Mouse (Mus musculus) hindbrain, embryonic 13.5 days (tissue): Measurements from ENCODE around the gene Slc38a9. TPM values are rescaled to one million over a fixed set of nuclear protein-coding genes. Genes with fewer than 3 reads are reported as not detected.
A peak's percentile ranks its signal among the peaks of the same experiment; 100 is the strongest.

Experiments used
- ATAC-seq: fragments of 200-750 bp; cut with Nextera tagmentation; 2 replicates; pipeline ENCODE4 v1.8.0; 2017; ENCODE audit warnings: moderate TSS enrichment; ENCODE audit not compliant: low FRiP score
- H3K27ac ChIP-seq: fragments of 300-500 bp; sonication (generic); 2 replicates; pipeline ENCODE4 v1.5.1; 2015; ENCODE audit warnings: inconsistent platforms, mild to moderate bottlenecking, moderate library complexity
- H3K27me3 ChIP-seq: fragments of 300-500 bp; sonication (generic); 2 replicates; pipeline ENCODE4 v1.6.1; 2015; ENCODE audit warnings: mild to moderate bottlenecking, inconsistent platforms
- H3K36me3 ChIP-seq: fragments of 300-500 bp; sonication (generic); 2 replicates; pipeline ENCODE4 v1.6.1; 2015; ENCODE audit warnings: mild to moderate bottlenecking, inconsistent platforms
- H3K4me1 ChIP-seq: fragments of 300-500 bp; sonication (generic); replicated peaks from 2 replicates; pipeline ENCODE4 v1.6.1; 2015; ENCODE audit warnings: inconsistent platforms
- H3K4me2 ChIP-seq: fragments of 300-500 bp; sonication (generic); 2 replicates; pipeline ENCODE4 v1.6.1; 2015; ENCODE audit warnings: inconsistent platforms, mild to moderate bottlenecking, moderate library complexity
- H3K4me3 ChIP-seq: fragments of 300-500 bp; sonication (generic); 2 replicates; pipeline ENCODE4 v1.5.1; 2015; ENCODE audit warnings: mild to moderate bottlenecking, inconsistent platforms
- H3K9ac ChIP-seq: fragments of 300-500 bp; sonication (generic); 2 replicates; pipeline ENCODE4 v1.6.1; 2015; ENCODE audit warnings: mild to moderate bottlenecking, inconsistent platforms
- H3K9me3 ChIP-seq: fragments of 300-500 bp; sonication (generic); 2 replicates; pipeline ENCODE4 v1.6.1; 2016; ENCODE audit warnings: inconsistent platforms
- WGBS: fragments of 180-500 bp; shearing (Covaris S2); methylation state at CpG from one replicate; pipeline ENCODE4 v1.1.7; 2015; 5-methylcytosine and 5-hydroxymethylcytosine counted together
- polyA plus RNA-seq: library from polyadenylated mRNA; unstranded; fragments of >200 nt; fragmentation: Nextera tagmentation; extraction: Ambion mirVana; gene quantifications from 2 replicates; pipeline ENCODE4 v1.2.1, GENCODE M21; 2015

The Slc38a9 gene
- polyA plus RNA-seq, 1 experiment from 2014 or later: 26.6 TPM

GRCm38 (mm10) chr13:112762548-112762947 lies 102.0 kb downstream of the Slc38a9 start:
- WGBS: 85% methylated on average over 4 of the region's 4 CpGs
- Histone ChIP-seq H3K36me3 (no peaks in the 10 kb centered on the region), H3K9ac (no peak overlapping the region), H3K27me3 (no peaks in the 10 kb centered on the region), H3K9me3 (peaks cover 18% of the 10 kb centered on the region), H3K4me2 (no peak overlapping the region), H3K27ac (no peak overlapping the region), H3K4me3 (no peak overlapping the region), H3K4me1 (no peaks in the 10 kb centered on the region)
- ATAC-seq: no peak

GRCm38 (mm10) chr13:112763531-112764091 lies 103.1 kb downstream of the Slc38a9 start:
- Histone ChIP-seq H3K27me3 (no peaks in the 10 kb centered on the region), H3K4me1 (no peaks in the 10 kb centered on the region), H3K4me2 (no peak overlapping the region), H3K4me3 (no peak overlapping the region), H3K36me3 (no peaks in the 10 kb centered on the region), H3K9me3 (peaks cover 24% of the 10 kb centered on the region), H3K27ac (no peak overlapping the region), H3K9ac (no peak overlapping the region)
- ATAC-seq: no peak
- 88% methylated on average over 10 of the region's 10 CpGs for WGBS

- no peak for ATAC-seq
- H3K4me3 ChIP-seq: no peak overlapping the region
- no peak overlapping the region for H3K4me2 ChIP-seq
- H3K27me3 ChIP-seq: no peaks in the 10 kb centered on the region
- peaks cover 24% of the 10 kb centered on the region for H3K9me3 ChIP-seq
- no peaks in the 10 kb centered on the region for H3K36me3 ChIP-seq
- WGBS: 74% methylated on average over 5 of the region's 5 CpGs
- no peak overlapping the region for H3K27ac ChIP-seq
- no peaks in the 10 kb centered on the region for H3K4me1 ChIP-seq
- no peak overlapping the region for H3K9ac ChIP-seq
These were observed 104.0 kb downstream of the Slc38a9 start for GRCm38 (mm10) chr13:112764556-112764955.

- no peak for ATAC-seq
- Histone ChIP-seq H3K9me3 (peaks cover 24% of the 10 kb centered on the region), H3K36me3 (no peaks in the 10 kb centered on the region), H3K9ac (no peak overlapping the region), H3K27ac (no peak overlapping the region), H3K4me2 (no peak overlapping the region), H3K4me1 (0 out of 2 replicates have a peak, but pooled peaks cover 2% of the 10 kb centered on the region), H3K4me3 (no peak overlapping the region), H3K27me3 (no peaks in the 10 kb centered on the region)
- WGBS: 92% methylated on average over 3 of the region's 3 CpGs
These were observed 105.1 kb downstream of the Slc38a9 start for GRCm38 (mm10) chr13:112765654-112766053.

- no peak overlapping the region for H3K27ac ChIP-seq
- 28% methylated on average over 11 of the region's 11 CpGs for WGBS
- H3K9ac ChIP-seq: no peak overlapping the region
- peak; percentile 72 for ATAC-seq
- peaks cover 19% of the 10 kb centered on the region for H3K4me1 ChIP-seq
- H3K4me2 ChIP-seq: no peak overlapping the region
- H3K4me3 ChIP-seq: no peak overlapping the region
- H3K27me3 ChIP-seq: no peaks in the 10 kb centered on the region
- H3K36me3 ChIP-seq: no peaks in the 10 kb centered on the region
- peaks cover 24% of the 10 kb centered on the region for H3K9me3 ChIP-seq
These were observed 110.2 kb downstream of the Slc38a9 start for GRCm38 (mm10) chr13:112770528-112771328.

GRCm38 (mm10) chr13:112771447-112772208 lies 111.1 kb downstream of the Slc38a9 start:
- Histone ChIP-seq H3K36me3 (no peaks in the 10 kb centered on the region), H3K9me3 (peaks cover 16% of the 10 kb centered on the region), H3K9ac (no peak overlapping the region), H3K27ac (no peak overlapping the region), H3K4me1 (peaks cover 19% of the 10 kb centered on the region), H3K27me3 (no peaks in the 10 kb centered on the region), H3K4me3 (no peak overlapping the region), H3K4me2 (0 out of 2 replicates have a peak overlapping the region, but pooled peaks have one; percentile 4)
- ATAC-seq: no peak
- 37% methylated on average over 15 of the region's 15 CpGs for WGBS

GRCm38 (mm10) chr13:112772252-112772651 lies 111.7 kb downstream of the Slc38a9 start:
- Histone ChIP-seq H3K4me1 (peaks cover 19% of the 10 kb centered on the region), H3K4me2 (0 out of 2 replicates have a peak overlapping the region, but pooled peaks have one; percentile 2), H3K4me3 (no peak overlapping the region), H3K27ac (no peak overlapping the region), H3K9ac (no peak overlapping the region), H3K9me3 (peaks cover 10% of the 10 kb centered on the region), H3K36me3 (no peaks in the 10 kb centered on the region), H3K27me3 (no peaks in the 10 kb centered on the region)
- 43% methylated on average over 11 of the region's 11 CpGs for WGBS
- ATAC-seq: no peak

- Histone ChIP-seq H3K9me3 (peaks cover 3% of the 10 kb centered on the region), H3K27ac (no peak overlapping the region), H3K36me3 (no peaks in the 10 kb centered on the region), H3K4me3 (no peak overlapping the region), H3K27me3 (no peaks in the 10 kb centered on the region), H3K9ac (no peak overlapping the region), H3K4me2 (no peak overlapping the region), H3K4me1 (peaks cover 19% of the 10 kb centered on the region)
- 83% methylated on average over 14 of the region's 14 CpGs for WGBS
- no peak for ATAC-seq
These were observed 112.3 kb downstream of the Slc38a9 start for GRCm38 (mm10) chr13:112772861-112773260.

GRCm38 (mm10) chr13:112773991-112774675 lies 113.6 kb downstream of the Slc38a9 start:
- Histone ChIP-seq H3K36me3 (no peaks in the 10 kb centered on the region), H3K27ac (no peak overlapping the region), H3K27me3 (no peaks in the 10 kb centered on the region), H3K9me3 (no peaks in the 10 kb centered on the region), H3K9ac (no peak overlapping the region), H3K4me1 (peaks cover 19% of the 10 kb centered on the region), H3K4me2 (no peak overlapping the region), H3K4me3 (no peak overlapping the region)
- ATAC-seq: no peak
- WGBS: 94% methylated on average over 3 of the region's 3 CpGs

- Histone ChIP-seq H3K27me3 (no peaks in the 10 kb centered on the region), H3K27ac (no peak overlapping the region), H3K4me2 (no peak overlapping the region), H3K36me3 (no peaks in the 10 kb centered on the region), H3K4me3 (no peak overlapping the region), H3K4me1 (peaks cover 15% of the 10 kb centered on the region), H3K9me3 (no peaks in the 10 kb centered on the region), H3K9ac (no peak overlapping the region)
- no peak for ATAC-seq
- 92% methylated on average over 10 of the region's 10 CpGs for WGBS
These were observed 115.3 kb downstream of the Slc38a9 start for GRCm38 (mm10) chr13:112775856-112776255.

- H3K27me3 ChIP-seq: no peaks in the 10 kb centered on the region
- no peaks in the 10 kb centered on the region for H3K36me3 ChIP-seq
- H3K9ac ChIP-seq: no peak overlapping the region
- no peak overlapping the region for H3K27ac ChIP-seq
- H3K9me3 ChIP-seq: no peaks in the 10 kb centered on the region
- no peak for ATAC-seq
- no peak overlapping the region for H3K4me2 ChIP-seq
- H3K4me3 ChIP-seq: no peak overlapping the region
- WGBS: 93% methylated on average over 5 of the region's 5 CpGs
- no peaks in the 10 kb centered on the region for H3K4me1 ChIP-seq
These were observed 117.9 kb downstream of the Slc38a9 start for GRCm38 (mm10) chr13:112778407-112778806.

GRCm38 (mm10) chr13:112785305-112785704 lies 124.8 kb downstream of the Slc38a9 start:
- H3K4me2 ChIP-seq: no peak overlapping the region
- no peaks in the 10 kb centered on the region for H3K4me1 ChIP-seq
- H3K9ac ChIP-seq: no peak overlapping the region
- H3K4me3 ChIP-seq: no peak overlapping the region
- WGBS: 70% methylated on average over 7 of the region's 7 CpGs
- H3K36me3 ChIP-seq: no peaks in the 10 kb centered on the region
- H3K27me3 ChIP-seq: no peaks in the 10 kb centered on the region
- H3K9me3 ChIP-seq: no peaks in the 10 kb centered on the region
- no peak for ATAC-seq
- H3K27ac ChIP-seq: no peak overlapping the region
